Comparison of ENCODE assay signal across 14 mouse cellular contexts in the genomic region with DNA sequence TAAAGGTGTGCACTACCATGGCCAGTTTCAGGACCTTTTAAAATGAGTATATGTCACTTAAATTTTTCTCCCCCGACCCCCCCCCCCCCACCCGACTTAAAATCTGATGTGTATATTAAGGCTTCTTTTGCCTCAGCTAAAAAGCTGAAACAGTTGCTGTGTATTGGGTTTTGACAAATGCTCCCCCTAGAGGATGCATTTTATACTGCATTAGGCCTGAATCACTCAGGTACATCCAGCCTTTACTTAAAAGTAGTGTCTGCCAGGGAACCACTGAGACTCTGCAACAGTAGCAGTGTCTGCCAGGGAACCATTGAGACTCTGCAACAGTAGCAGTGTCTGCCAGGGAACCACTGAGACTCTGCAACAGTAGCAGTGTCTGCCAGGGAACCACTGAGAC. TPM values are rescaled to one million over a fixed set of nuclear protein-coding genes. Genes with fewer than 3 reads are reported as not detected.
DNase-seq lines count a peak whose midpoint lies in the region; ATAC-seq and TF ChIP-seq lines count a peak whose summit lies in the region.
"Had no signal": no experiment of that assay in that cellular context is flagged by ENCODE, and none has a peak within 500 bp of the region (broad histone marks: within the 10 kb centered on the region; RNA-seq: fewer than 3 reads in every experiment).

No protein-coding gene starts in this region.

- no peaks in the 10 kb centered on the region for H3K27me3 ChIP-seq in forebrain, embryonic 14.5 days (replicated peaks; ENCODE audit: control insufficient read depth, insufficient read depth, low read length)
- H3K27me3 ChIP-seq in forebrain, embryonic 11.5 days (ENCODE audit: control insufficient read depth, insufficient read depth, low read length) = no peaks in the 10 kb centered on the region
- H3K27me3 ChIP-seq in liver, postnatal 0 days (ENCODE audit: insufficient read depth, low read length) = no peaks in the 10 kb centered on the region
- H3K27me3 ChIP-seq: forebrain, embryonic 15.5 days; neural tube, embryonic 12.5 days had no signal

- peak; percentile 38 for DNase-seq in forebrain, embryonic 14.5 days (ENCODE audit: low spot score)
- DNase-seq in forebrain, embryonic 11.5 days (ENCODE audit: low spot score) = no peak
- no peak for DNase-seq in liver, postnatal 0 days
- DNase-seq in liver = no peak
- peak; percentile 54 for DNase-seq in brain, adult 2 months (ENCODE audit: low read depth, low spot score)
- peak; percentile 53 for DNase-seq in retina, embryonic 14.5 days (ENCODE audit: low spot score)
- no peak for DNase-seq in urinary bladder, adult 18-20 months (ENCODE audit: low spot score in 2 of 2)
- DNase-seq: adrenal gland, postnatal 14 days; cerebellum, postnatal 36 days; kidney, adult 8-10 months; left cerebral cortex, postnatal 4 days had no signal

- H3K4me1 ChIP-seq in forebrain, embryonic 14.5 days (ENCODE audit: control insufficient read depth, insufficient read depth, low read length) = no peaks in the 10 kb centered on the region
- H3K4me1 ChIP-seq in forebrain, embryonic 11.5 days (replicated peaks; ENCODE audit: control insufficient read depth, insufficient read depth, low read length) = no peaks in the 10 kb centered on the region
- no peaks in the 10 kb centered on the region for H3K4me1 ChIP-seq in liver, postnatal 0 days (ENCODE audit: insufficient read depth)
- H3K4me1 ChIP-seq: forebrain, embryonic 15.5 days; neural tube, embryonic 12.5 days had no signal

- no peak overlapping the region for H3K27ac ChIP-seq in forebrain, embryonic 14.5 days (ENCODE audit: low read depth, low read length)
- no peak overlapping the region for H3K27ac ChIP-seq in forebrain, embryonic 11.5 days (ENCODE audit: low read depth, low read length)
- no peak overlapping the region for H3K27ac ChIP-seq in liver, postnatal 0 days (ENCODE audit: low read depth)
- H3K27ac ChIP-seq: forebrain, embryonic 15.5 days; neural tube, embryonic 12.5 days had no signal

- WGBS in forebrain, embryonic 14.5 days = 19% methylated on average over 2 of the region's 2 CpGs
- WGBS in forebrain, embryonic 11.5 days = 13% methylated on average over 2 of the region's 2 CpGs
- 22% methylated on average over 2 of the region's 2 CpGs for WGBS in liver, postnatal 0 days (ENCODE audit: insufficient replicate concordance)

- H3K9me3 ChIP-seq in forebrain, embryonic 14.5 days (replicated peaks; ENCODE audit: control insufficient read depth, low read length) = no peaks in the 10 kb centered on the region
- no peaks in the 10 kb centered on the region for H3K9me3 ChIP-seq in forebrain, embryonic 11.5 days (ENCODE audit: control insufficient read depth, low read length)
- H3K9me3 ChIP-seq in liver, postnatal 0 days (ENCODE audit: low read length) = no peaks in the 10 kb centered on the region
- H3K9me3 ChIP-seq: forebrain, embryonic 15.5 days; neural tube, embryonic 12.5 days had no signal

- TF ChIP-seq EP300 in liver, postnatal 0 days (IDR thresholded peaks at IDR 0.05; ENCODE audit: low read depth) = no peak

- ATAC-seq in forebrain, embryonic 14.5 days = no peak
- ATAC-seq in forebrain, embryonic 11.5 days (replicated peaks; ENCODE audit: low FRiP score) = no peak
- no peak for ATAC-seq in liver, postnatal 0 days
- no peak for ATAC-seq in erythroblast, adult 5-6 weeks (replicated peaks; ENCODE audit: low FRiP score, poor library complexity, severe bottlenecking)
- ATAC-seq: forebrain, embryonic 15.5 days had no signal

- no peaks in the 10 kb centered on the region for H3K36me3 ChIP-seq in forebrain, embryonic 14.5 days (ENCODE audit: control insufficient read depth, insufficient read depth, low read length)
- no peaks in the 10 kb centered on the region for H3K36me3 ChIP-seq in forebrain, embryonic 11.5 days (ENCODE audit: control insufficient read depth, insufficient read depth, low read length)
- no peaks in the 10 kb centered on the region for H3K36me3 ChIP-seq in liver, postnatal 0 days (replicated peaks; ENCODE audit: insufficient read depth, low read length)
- H3K36me3 ChIP-seq: forebrain, embryonic 15.5 days; neural tube, embryonic 12.5 days had no signal

- no peak overlapping the region for H3K9ac ChIP-seq in forebrain, embryonic 14.5 days (ENCODE audit: low read length)
- H3K9ac ChIP-seq in forebrain, embryonic 11.5 days (ENCODE audit: low read length) = no peak overlapping the region
- no peak overlapping the region for H3K9ac ChIP-seq in liver, postnatal 0 days (replicated peaks)
- H3K9ac ChIP-seq: forebrain, embryonic 15.5 days; neural tube, embryonic 12.5 days had no signal

- H3K4me3 ChIP-seq in forebrain, embryonic 14.5 days (ENCODE audit: low read depth, low read length) = no peak overlapping the region
- H3K4me3 ChIP-seq in forebrain, embryonic 11.5 days (ENCODE audit: low read depth, low read length) = no peak overlapping the region
- H3K4me3 ChIP-seq in liver, postnatal 0 days (ENCODE audit: low read depth, low read length) = no peak overlapping the region
- H3K4me3 ChIP-seq: forebrain, embryonic 15.5 days; neural tube, embryonic 12.5 days had no signal

- H3K4me2 ChIP-seq in forebrain, embryonic 14.5 days (ENCODE audit: low read length) = no peak overlapping the region
- H3K4me2 ChIP-seq in forebrain, embryonic 11.5 days (ENCODE audit: low read depth, low read length, severe bottlenecking) = no peak overlapping the region
- H3K4me2 ChIP-seq in liver, postnatal 0 days (ENCODE audit: low read depth, low read length) = no peak overlapping the region
- H3K4me2 ChIP-seq: forebrain, embryonic 15.5 days; neural tube, embryonic 12.5 days had no signal

- TF ChIP-seq CTCF in liver, postnatal 0 days (IDR thresholded peaks at IDR 0.05; ENCODE audit: low read depth) = peak; percentile 56

RNA-seq across cellular contexts. Expression of a gene that starts 33.1 kb away (rescaled TPM):
- polyA plus RNA-seq in forebrain, embryonic 14.5 days (2014; fragmentation: Nextera tagmentation; extraction: Ambion mirVana) = 12.8 and 16.6 TPM in 2 replicates
- polyA plus RNA-seq in forebrain, embryonic 11.5 days (2014; fragmentation: Nextera tagmentation; extraction: Ambion mirVana) = 5.2 and 6.4 TPM in 2 replicates
- 0.02 and 0.06 TPM in 2 replicates for polyA plus RNA-seq in liver, postnatal 0 days (2015; fragmentation: Nextera tagmentation; extraction: Ambion mirVana)
- 0.21 TPM in 1 of 2 replicates, not detected in the other for total RNA-seq in erythroblast, adult 5-6 weeks (2015; ENCODE audit: low replicate concordance)
- total RNA-seq in erythroblast, adult 5-6 weeks (2017; ENCODE audit: low replicate concordance) = 0.60 and 0.98 TPM in 2 replicates

Comparison
In these comparisons a context has a peak if more than half of its experiments do, and no peak if none do; other contexts are left out.
1. DNase-seq: peak in forebrain, embryonic 14.5 days (single experiment), brain, adult 2 months (single experiment) and retina, embryonic 14.5 days (single experiment); none in forebrain, embryonic 11.5 days (single experiment), liver, postnatal 0 days (single experiment), liver (single experiment) and urinary bladder, adult 18-20 months (0 of 2).